Mouse (Mus musculus): ENCODE data around the gene Dnajb1.

The Dnajb1 gene

DNA sequence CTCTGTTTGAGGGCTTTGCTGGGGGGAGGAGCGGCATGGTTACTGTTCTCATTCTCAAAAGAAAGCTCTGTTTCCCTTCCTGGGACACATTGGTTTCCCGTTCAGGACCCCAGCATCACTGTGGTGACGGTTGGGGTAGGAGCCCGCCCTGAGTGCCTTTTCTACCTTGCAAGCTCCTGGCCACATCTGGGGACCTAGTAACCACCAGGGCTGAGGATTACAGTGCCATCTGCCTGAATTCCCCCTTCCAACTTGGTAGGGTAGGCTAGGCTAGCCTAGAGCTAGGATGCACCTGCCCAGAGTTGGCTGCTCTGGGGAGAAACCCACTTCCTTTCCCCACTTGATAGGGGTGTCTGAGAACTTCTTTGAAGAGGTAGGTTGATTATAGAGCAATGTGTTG, 3.9 kb downstream of the Dnajb1 start:
- no peak for DNase-seq (ENCODE audit: low spot score in 2 of 2)

DNA sequence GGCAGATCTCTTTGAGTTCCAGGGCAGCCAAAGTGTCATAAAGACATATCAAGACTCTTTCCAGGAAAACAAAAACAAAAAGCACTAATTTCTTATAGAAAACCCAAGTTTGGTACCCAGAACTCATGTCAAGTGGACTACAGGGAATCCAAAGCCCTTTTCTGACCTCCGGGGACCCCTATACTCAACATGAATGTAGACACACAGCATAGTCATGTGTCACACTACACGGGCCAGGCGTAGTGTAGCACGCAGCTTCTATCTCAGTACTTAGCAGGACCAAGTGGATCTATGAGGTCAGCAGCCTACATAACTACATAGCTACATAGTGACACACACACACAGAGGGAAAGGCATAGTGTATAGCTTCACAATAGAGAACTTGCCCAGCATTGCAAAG, 5.7 kb downstream of the Dnajb1 start:
- DNase-seq (ENCODE audit: low spot score in 2 of 2) = no peak

DNA sequence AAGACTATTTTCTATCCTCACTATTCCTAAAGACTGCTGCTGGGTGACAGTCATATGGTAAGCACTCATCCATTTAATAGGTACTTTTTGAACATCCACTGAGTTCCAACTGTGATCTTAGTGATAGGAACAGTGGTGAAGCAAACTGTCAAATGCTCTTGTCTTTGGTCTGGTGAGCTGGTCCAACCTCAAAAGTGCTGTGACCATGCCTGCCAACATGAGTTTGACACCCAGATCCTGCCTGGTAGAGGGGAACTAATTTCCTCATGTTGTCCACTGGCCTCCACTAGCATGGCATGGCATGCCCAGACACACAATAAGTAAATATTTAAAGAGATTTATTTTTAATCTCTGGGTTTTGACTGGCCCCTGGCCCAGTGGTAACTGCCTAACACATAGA, 8.6 kb downstream of the Dnajb1 start:
- no peak for DNase-seq (ENCODE audit: low spot score in 2 of 2)

DNA sequence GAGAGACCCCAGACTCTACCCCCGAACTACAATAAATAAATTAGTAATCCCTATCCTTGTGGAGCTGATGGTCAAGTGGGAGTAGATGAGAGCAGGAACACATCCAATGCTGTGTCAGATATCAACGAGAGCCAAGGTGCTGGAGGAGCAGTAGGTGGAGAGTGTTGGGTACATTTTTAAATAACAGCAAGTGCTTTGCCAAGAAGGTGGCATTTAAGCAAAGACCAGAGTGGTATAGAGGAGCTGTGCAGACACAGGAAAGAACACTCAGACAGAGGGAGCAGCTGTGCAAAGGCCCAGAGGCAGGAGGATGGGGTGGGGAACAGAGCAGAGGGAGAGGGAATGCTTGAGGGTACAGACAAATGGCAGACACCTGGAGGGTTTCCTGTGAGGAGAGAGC, 9.1 kb downstream of the Dnajb1 start:
- no peak for DNase-seq (ENCODE audit: low spot score in 2 of 2)

DNA sequence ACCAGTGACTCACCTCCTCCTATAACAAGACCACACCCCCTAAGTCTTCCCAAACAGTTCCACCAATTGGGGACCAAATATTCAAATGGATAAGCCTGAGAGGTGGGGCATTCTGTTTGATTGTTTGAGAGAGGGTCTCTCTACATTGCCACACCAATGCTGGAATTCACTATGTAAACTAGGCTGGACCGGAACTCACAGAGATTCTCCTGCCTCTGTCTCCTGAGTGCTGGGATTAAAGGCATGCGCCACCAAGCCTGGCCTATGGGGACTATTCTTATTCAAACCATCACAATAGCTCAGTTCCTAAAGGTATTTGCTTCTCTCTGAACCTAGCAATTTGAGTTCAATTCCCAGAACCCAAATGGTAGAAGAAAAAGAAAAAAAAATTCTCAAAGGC, 10.6 kb downstream of the Dnajb1 start:
- no peak for DNase-seq (ENCODE audit: low spot score in 2 of 2)

DNA sequence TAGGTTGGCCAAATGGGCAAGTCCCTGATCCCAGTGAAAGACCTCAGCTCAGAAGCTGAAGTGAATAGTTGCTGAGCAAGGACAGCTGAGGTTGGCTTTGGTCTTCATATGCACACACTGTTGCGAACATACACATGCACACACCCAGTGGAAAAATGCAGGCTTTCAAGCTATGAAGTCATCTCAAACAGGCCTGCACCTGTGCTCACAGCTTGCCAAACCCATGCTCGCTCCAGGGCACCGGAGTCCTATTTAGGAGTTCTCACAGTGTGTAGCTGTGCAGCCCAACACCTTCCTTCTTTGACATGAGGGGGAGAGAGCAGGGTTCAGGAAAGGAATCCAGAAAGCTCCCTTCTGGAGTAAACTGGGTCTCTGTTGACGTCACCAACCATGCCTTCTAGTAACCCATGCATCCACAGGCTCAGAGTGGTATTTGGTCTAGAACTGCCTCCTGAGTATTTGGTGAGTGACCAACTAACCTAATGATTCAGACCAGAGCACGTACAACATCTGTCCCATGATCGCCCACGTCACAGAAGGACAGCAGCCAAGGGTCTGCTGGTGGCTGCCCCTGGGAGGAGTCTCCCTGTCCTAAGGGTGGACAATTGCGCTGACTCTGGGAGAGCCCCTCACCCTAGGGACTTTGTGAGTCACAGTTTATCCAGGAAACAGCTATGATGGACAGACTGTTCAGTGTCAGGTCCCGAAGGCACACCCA, 11.7 kb downstream of the Dnajb1 start:
- DNase-seq (ENCODE audit: low spot score in 2 of 2) = no peak

DNA sequence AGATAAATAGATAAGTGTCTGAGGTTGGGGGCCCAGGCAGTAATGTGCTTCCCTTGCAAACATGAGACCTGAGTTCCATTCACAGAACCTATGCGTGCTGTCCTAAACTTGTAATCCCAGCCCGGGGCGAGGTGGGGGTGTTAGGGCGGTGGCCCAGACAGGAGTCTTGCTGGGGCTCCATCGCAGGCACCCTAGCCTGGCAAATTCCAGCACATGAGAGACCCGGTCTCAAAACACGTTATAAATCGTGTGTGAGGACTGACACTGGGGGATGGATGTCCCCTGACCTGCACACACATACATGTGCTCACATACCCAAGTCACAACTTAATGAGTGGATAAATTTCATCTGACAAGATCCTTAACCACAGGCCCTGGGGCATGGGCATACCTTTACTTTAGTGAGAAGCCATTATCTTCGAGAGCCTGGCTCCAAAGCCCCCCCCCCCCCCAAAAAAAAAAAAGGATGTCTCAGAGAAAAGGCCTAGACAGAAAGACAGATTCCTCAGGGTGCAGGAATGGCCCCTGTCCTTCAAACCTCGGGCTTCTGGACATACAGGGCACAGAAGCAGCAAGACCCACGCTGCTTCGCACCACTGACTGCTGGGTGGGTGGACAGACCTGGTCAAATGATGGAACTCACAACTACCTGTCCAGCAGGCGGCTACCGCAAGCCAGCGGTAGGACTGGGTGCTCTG, 13.8 kb downstream of the Dnajb1 start:
- no peak for DNase-seq (ENCODE audit: low spot score in 2 of 2)

DNA sequence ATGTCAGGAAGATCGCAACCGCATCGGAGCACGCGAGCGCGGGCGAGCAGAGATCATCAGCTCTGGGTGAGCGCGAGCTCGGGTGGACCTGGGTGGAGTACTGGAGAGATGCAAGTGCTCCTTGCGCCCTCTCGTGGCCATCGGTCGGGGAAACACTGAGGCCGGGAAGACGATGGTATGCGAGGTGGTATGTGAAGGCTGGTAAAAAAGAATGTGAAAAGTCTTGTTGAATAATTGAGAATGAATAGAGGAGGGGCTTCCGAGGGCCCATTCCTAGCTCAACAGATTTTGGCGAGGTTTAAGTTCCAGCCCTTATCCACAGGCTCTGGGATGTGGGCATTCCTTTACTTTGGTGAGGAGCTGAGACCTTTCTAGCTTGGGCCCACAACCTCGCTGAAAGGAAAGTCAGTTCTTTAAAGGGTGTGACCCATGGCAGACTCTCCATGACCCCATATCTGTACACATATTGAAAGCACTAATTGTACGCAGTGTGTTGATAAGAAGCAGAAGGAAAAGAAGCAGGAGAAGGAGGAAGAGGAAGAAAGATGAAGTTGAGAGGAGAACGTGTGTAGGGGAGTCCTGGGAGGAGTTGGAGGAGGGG, 14.5 kb downstream of the Dnajb1 start:
- DNase-seq (ENCODE audit: low spot score in 2 of 2) = peak; percentile 82 to 86

DNA sequence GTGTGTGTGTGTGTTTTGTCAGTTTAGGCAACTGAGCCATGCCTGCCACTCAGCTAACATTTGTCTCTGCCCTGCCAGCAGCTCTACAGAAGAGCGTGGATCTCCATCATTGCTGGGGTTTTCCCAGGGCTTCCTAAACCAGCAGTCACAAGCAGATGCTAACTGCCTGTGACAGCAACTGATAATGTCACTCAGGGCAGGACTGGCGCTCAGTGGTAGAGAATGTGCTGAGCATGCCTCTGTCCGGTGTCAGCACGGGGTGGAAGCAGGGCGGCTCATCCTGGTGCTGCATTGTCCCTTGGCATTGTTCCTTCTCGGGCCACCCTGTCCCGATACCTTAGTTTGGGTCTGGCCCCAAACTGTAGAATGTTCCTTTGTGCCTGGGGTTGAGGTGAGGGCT, 15.6 kb downstream of the Dnajb1 start:
- no peak for DNase-seq (ENCODE audit: low spot score in 2 of 2)

DNA sequence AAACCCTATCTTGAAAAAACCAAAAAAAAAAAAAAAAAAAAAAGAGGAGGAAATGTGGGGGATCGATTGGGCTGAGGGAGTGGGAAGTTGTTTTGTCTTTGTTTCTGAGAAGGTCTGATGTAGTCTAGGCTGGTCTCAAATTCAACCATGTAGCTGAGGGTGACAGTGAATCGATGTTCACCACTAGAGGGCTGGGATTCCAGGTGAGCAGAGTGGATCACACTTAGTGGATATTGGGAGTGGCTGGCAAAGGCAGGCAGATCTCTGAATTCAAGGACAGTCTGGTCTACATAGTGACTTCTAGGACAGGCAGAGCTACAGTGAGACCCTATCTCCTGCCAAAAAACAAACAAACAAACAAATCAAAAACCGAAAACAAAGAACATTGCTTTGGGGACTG, 16.7 kb downstream of the Dnajb1 start:
- no peak for DNase-seq (ENCODE audit: low spot score in 2 of 2)

DNA sequence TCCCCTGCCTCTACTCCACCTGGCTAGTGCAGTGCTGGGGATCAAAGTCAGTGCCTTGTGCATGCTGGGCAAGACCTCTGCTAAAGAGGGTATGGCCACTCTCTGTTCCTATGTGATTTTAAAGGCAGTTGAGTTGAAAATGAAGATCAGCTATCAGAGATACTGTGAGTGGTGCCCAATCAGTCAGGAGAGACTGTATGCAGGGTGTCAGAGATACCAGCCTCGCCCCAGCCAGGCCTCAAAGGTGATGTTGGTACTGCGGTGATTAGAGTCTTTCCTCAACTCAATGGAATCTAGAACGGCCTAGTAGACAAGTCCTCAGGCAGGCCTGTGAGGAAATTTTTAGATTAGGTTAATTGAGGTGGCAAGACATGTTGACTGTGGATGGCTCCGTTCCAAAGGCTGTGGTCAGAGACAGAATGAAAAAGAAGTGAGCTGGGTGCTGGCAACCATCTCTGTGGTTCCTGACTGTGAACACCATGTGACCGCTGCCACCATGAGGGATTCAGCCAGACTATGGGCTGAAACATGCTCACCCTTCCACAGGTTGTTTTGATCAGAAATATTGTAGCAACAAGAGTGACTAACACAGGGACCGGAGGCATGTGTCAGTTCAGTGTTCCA, 17.8 kb downstream of the Dnajb1 start:
- no peak for DNase-seq (ENCODE audit: low spot score in 2 of 2)

DNA sequence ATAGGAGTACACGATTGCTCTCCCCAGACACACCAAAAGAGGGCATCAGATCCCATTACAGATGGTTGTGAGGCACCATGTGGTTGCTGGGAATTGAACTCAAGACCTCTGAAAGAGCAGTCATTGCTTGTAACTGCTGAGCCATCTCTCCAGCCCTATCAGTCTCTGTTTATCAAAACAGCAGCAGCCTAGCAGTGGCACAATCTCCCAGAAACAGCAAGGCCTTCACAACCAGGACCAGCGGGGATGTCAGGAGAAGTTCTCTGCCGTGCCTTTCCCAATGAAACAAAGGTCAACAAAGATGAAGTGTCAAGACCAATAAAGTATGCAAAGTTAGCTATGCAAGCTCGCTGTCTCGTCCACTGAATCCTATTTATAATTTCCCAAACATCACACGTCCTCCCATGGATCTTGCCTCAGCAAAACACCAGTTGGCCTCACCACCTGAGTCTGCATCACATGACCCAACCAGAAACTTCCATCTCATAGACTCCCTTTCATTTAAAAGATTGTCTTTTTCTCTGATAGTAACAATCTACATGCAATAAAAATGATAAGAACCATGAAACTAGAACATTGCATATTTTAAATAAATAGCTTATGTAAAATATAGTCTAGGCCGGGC, 24.2 kb downstream of the Dnajb1 start:
- DNase-seq (ENCODE audit: low spot score in 2 of 2) = no peak

DNA sequence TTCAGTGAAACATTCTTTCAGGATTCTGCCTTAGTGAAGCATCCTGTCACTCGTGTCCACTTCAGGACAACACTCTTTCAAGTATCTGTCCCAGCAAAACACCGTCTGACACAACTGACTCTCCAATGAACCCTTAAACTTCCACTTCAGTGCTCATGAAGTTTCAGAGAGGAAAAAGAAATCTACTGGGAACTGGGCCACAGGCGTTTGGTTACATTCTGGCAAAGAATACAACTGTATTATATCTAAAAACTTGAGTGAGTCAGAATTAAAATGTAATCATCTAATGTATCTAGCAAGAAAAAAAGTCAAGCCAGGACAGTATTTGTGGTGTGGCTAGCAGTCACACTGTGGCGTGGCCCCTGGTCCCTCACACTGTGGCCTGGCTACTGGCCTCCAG, 30.9 kb downstream of the Dnajb1 start:
- DNase-seq (ENCODE audit: low spot score in 2 of 2) = no peak

DNA sequence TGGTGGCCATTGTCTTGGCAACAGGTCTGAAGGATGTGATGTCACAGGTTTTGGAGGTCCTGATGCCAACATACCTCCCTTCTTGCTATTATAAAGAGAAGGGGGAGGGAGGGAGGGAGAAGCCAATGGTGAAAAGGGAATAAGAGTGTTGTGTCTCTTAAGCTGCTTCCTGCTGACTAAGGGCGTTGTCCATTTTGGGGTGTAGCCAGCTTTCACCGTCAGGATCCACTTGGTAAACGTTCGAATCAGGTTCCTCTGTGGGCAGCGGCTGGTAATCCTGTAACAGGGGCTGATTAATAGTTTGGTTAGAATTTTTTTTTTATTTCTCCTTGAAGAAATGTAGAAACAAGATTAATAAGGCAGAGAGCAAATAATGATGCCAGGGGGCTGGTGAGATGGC, 31.7 kb downstream of the Dnajb1 start:
- no peak for DNase-seq (ENCODE audit: low spot score in 2 of 2)

DNA sequence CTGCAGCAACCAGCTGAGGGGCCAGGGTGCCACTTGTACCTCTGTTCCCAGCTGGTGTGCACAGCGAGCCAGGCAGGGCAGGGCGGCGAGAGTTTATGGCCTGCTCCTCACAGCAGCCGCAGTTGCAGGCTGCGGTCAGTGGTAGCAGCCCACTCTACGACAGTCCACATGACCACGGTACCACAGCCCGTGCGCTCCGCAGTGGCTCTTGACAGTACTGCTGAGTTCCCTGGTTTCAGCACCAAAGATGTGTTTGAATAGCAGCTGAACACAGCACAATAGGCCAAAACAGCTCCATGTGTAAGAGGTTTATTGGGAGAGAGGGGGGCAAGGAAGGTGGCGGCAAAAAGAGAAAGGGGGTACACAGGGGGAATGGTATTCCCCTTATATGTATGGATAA, 39.5 kb downstream of the Dnajb1 start:
- no peak for DNase-seq (ENCODE audit: low spot score in 2 of 2)

DNA sequence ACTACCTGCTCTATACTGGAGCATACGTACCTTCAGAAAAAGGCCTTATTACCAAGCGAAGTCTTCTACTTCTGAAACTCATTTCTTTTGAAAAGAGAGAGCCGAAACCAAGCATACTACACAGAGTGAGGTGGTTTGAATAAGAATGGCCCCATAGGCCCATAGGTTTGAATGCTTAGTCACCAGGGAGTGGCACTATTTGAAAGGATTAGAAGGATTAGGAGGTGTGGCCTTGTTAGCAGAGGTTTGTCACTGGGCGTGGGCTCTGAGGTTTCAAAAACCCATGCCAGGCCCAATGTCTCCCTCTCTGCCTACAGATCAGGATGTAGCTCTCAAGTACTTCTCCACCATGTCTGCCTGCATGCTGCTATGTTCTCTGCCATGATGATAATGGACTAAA, 40.0 kb downstream of the Dnajb1 start:
- DNase-seq (ENCODE audit: low spot score in 2 of 2) = no peak

DNA sequence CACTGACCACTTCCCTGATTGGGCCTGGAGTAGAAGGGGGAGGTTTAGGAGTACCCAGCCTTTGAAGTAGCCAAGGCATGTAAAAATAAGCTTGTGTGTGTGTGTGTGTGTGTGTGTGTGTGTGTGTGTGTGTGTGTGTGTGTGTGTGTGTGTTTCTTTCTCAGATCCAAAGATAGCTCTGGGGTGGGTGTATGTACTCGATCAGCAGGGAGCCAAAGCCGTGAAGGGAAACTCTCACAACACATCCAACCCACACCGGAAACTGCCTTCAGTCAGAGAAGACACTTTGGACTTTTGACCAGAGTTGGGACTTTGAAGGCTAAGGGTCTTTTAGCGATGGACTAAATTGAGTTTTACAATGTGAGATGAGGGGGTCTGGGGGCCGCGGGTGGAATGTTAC, 41.7 kb downstream of the Dnajb1 start:
- no peak for DNase-seq (ENCODE audit: low spot score in 2 of 2)

DNA sequence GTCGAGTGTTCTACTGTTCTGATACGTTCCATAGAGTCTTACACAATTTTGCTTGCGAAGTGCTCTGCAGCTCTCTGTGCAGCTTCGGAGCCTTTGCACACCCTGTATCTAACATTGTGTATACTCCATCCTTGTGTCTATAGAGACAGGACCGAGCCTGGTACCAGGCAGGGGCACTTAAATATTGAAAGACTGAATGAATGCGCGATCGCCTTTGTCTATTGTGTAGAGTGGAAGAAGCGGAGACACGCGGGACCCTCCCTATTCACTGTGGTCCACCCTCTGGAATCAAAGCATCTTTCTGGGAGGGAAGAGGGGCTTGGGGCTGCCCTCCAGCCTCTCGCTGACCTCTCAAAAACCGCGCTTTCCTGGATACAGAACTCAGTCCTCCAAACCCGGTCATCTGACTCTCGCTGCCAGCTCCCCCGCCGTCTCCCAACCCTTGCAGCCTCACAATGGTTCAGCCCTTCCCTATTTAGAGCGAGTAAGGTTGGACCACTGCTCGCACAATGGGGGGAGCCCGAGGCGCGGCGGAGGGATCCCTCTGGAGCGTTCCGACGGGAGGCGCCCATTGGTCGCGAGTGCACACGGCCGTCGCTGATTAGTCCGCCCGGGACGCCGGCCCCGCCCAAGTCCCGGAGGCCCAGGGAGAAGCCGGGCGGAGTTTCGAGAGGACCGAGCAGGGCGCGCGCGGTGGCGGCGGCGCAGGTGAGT, 44.2 kb downstream of the Dnajb1 start, which contains the start of gene Gipc1:
Gipc1 (plus strand) TSS at position 648 of the 714 bp plus-strand sequence.
- DNase-seq (ENCODE audit: low spot score in 2 of 2) = peak; percentile 95 to 97

DNA sequence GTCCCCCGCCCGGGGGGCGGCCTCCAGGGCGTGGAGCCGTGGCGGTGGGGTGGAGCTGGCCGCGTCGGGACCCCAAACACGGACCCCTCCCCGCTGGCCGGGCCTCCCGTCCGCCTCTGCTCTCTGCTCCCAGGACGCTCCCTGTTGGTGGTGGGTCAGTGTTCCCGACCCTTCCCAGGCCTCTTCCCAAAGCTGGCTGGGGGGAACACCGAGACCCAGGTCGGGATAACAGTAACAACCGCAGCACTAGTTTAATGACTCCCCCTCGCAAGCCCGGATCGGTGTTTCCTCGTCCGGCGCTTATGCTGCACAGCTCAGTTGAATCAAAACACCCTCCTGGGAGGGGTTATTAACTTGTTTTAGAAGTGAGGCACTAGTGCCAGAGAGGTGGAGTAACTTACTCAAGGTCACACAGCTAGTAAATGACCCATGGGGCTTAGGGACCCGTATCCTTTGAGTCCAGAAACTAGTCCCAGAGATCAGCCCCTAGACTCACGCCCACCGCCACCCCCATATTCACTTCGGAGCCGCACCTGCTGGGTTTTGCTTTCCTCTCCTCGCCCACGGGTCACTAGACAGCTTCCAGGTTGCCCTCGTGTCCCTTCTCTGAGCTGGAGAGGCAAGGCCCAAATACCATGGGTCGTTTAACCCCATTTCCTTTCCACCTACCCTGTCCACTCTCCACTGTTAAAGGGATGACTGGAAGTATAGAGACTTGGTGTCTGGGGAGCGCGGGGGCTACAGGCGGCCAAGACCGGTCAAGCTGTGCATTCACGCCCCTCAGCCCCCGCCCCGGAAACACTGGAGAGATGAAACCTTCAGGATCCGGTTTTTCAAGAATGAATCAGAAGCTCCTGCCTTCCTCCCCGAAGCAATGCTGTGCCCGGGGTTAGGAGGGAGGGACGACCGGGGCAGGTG, 45.0 kb downstream of the Dnajb1 start:
- peak in 1 of 2 experiments; percentile 38 for DNase-seq (ENCODE audit: low spot score in 2 of 2)

DNA sequence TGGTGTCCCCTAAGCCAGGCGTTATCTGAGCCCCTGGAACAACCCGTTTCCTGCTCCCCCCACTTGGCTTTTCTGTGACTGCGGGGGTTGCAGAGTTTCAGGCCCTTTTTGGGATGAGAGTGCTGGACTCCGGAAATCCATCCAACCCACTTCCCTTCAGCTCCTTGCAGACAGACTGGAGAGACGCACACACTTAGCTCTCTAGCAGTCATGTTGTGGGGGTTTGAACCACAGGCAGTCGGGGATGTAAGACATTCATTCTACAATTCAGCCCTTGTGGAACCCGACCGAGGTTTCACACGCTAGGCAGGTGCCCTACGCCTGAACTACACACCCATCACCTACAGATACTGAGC, 45.6 kb downstream of the Dnajb1 start:
- DNase-seq (ENCODE audit: low spot score in 2 of 2) = no peak

DNA sequence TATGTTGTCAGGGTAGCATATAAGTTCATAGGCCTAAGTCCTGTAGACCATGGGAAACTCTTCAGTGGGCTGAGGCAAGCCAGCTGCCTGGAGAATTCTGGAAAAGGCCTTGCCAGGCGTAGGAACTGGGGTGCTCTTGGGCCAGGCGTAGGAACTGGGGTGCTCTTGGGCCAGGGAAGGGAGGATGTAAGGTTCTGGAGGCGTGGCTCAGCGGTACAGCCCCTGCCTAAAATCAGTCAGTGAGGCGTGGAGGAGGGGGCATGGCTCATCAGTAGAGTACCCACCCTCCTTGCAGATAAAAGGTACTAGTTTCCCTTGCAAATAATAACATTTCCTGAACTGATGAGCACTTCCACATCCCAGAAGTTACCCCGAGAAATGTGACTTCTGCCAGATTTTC, 46.7 kb downstream of the Dnajb1 start:
- DNase-seq (ENCODE audit: low spot score in 2 of 2) = no peak
